Mouse (Mus musculus) retina, embryonic 14.5 days (tissue): ENCODE measurements around the gene Camsap3.
A peak's percentile ranks its signal among the peaks of the same experiment; 100 is the strongest.
"Not testable (repeated sequence)": the region's sequence is repeated elsewhere in the genome, so short reads cannot be mapped to it uniquely, and the experiment has no call there.

Experiments used
- DNase-seq: peaks from one replicate; pipeline ENCODE4 v3.0.0-alpha.2; 2015; ENCODE audit warnings: low spot score

Gene Camsap3

GRCm38 (mm10) chr8:3586993-3587390 lies at the start of gene Camsap3:
Gene Camsap3 (plus strand): TSS chr8:3587293.
- no peak for DNase-seq

DNA sequence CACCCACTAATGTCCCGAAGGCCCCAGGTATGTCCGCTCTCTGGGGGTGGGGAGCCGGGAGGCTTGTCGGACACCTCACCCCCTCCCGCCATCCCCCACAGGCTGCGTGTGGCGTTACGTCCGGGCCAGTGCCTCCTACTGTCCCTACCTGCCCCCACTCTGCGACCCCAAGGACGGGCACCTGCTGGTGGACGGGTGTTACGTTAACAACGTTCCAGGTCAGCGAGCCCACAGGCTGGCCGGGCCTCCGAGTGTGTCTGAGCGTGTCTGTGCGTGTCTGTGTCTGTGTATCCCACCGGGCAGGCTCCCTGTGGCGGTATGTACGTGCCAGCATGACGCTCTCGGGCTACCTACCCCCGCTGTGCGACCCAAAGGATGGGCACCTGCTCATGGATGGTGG lies 49.4 kb upstream of the Camsap3 start:
- DNase-seq: no peak

GRCm38 (mm10) chr8:3539146-3539545 lies 47.9 kb upstream of the Camsap3 start:
- no peak for DNase-seq

DNA sequence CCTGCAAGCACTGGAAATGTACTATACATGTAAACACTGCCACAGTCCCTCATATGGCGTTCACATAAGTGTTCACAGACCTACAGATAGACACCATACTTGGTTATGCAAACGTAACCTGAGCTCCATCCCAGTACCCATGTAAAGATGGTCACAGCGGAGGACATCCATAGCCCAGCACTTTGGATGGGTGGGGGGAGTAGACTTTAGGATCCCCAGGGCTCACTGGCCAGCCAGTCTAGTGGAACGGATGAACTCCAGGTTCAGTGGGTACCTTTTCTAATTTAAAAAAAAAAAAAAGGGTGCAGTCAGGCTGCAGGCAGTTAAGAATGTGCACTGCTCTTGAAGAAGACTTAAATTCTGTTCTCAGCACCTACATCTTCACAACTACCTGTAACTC lies 47.0 kb upstream of the Camsap3 start:
- DNase-seq: no peak

GRCm38 (mm10) chr8:3546511-3546910 lies 40.6 kb upstream of the Camsap3 start:
- DNase-seq: no peak

DNA sequence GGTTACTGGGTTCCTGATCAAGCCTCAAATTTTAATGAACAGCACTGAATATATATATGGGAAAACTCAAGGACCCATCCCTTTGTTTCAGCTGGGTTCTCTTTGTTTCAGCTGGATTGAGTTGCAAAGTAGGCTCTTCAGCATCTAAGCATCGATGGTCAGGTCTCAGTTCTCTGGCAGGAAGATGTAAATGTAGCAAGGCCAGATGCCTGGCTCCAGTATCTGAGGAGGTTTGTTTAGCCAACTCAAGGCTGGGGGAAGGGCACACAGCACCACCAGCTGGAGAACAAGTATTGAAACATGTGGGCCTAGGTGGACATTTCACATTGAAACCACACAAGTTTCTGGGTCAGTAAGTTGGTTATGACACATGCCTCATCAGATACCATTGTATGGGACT lies 34.9 kb upstream of the Camsap3 start:
- DNase-seq: no peak

DNA sequence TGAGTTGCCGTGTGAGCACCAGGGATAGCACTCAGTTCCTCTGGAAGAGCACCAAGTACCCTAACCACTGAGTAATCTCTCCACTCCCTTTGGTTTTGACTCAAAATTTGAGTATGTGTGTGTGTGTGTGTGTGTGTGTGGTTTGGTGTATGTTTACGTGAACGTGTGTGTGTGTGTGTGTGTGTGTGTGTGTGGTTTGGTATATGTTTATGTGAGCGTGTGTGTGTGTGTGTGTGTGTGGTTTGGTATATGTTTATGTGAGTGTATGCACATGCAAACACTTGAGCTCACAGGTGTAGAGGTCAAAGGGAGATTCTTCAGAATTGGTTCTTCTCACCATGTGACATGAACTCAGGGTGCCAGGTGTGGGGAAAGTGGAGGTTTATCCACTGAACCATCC lies 31.0 kb upstream of the Camsap3 start:
- DNase-seq: no peak

- DNase-seq: peak; percentile 78
Observed at GRCm38 (mm10) chr8:3567641-3568371, 19.3 kb upstream of the Camsap3 start, which contains the start of gene C330021F23Rik. Gene C330021F23Rik (plus strand): TSS chr8:3567990.

DNA sequence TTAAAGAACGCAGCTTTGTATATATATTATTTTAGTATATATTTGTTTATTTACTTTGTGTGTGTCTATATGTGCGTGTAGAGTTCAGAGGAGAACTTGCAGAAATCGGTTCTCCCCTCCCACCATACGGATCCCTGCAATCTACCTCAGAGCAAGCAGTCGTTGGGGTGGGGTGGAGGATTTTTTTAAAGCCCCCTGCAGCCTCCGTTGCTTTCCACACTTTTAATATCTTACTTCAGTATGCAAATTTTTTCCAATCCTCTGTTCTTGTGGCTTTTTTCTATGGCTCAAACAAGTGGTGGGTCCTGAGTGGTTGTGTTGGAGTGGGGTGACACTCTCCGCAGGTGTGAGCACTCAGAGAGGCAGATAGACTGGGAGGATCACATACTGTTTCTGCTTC lies 18.7 kb upstream of the Camsap3 start:
- DNase-seq: no peak

DNA sequence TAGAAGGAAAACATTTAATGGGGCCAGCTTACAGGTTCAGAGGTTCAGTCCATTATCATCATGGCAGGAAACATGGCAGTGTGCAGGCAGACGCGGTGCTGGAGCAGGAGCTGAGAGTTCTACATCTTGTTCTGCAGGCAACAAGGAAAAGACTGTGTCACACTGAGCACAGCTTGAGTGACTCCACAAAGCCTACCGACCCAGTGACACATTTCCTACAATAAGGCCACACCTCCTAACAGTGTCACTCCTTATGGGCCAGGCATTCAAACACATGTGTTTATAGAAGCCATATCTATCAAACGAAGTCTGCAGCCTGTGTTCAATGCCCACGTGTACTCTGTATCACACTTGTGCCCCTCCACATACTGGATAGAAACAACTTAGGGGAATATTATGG lies 17.3 kb upstream of the Camsap3 start:
- no peak for DNase-seq

DNA sequence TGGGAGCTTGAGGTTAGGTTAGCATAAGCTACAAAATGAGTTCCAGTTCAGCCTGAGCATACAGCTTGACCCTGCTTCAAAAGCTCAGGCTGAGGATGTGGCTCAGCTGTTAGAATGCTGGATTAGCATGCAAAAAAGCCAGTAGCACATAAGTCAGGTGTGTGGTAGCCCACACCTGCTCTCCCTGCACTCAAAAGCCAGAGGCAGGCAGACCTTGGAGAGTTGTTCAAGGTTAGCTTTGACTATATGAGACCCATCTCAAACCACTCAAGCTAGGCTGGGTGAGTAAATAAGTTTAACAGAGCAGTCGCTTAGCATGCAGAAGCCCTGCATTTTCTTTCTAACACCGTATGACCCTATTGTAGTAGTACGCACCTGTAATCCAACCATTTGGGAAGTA lies 12.5 kb upstream of the Camsap3 start:
- no peak for DNase-seq

DNA sequence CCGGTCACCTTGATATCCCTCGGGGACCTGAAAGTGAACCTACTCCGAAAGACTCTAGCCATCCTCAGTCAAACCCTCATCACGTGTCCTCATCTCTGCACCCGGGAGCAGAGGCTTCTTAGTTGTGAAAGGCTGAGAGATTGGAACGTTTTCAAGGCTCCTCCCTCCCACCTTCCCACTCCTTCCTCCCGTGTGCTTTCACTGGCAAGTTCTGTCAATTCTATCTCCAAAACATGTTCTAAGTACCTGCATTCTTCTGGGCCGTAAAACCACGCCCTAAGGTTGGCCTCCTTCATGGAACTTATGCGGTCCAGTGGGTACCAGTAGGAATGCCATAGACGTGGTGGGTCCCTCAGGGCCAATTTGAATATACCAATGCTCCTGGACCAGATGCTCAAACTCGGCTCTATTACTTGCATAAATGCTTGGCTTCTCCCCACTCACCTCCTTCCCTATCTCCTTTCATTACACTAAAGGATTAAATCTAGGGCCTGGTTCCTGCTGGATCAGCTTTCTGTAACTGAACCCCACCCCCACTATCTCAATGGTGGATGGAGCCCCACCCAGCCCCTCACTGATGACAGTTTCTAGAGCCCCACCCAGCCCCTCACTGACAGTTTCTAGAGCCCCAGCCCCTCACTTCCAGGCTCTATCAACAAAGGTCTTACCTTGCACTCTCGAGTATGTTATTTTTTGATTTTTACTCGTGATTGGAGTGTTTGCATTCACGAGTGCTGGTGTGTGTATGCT lies 10.7 kb upstream of the Camsap3 start:
- DNase-seq: no peak

- DNase-seq: no peak
Observed at GRCm38 (mm10) chr8:3579390-3580364, 7.4 kb upstream of the Camsap3 start.

- DNase-seq: not testable (repeated sequence)
Observed at GRCm38 (mm10) chr8:3581961-3582360, 5.1 kb upstream of the Camsap3 start.

DNA sequence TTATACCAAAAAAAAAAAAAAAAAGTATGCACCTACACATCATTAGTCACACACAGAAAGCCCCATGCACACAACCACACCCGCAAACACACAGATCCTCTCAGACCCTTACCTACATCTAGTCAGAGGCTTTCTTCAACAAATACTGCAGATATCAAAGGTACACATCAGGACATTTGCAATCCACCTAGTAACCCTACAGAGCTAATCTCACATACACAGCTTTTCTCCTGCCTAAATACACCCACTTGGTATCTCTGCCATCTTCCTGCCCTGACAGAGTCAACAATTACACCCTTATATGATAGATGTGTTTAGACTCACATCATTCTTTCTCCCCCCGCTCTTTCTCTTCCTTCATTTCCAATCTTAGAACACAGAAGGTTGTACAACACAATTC lies 641 bp upstream of the Camsap3 start:
- DNase-seq: no peak

GRCm38 (mm10) chr8:3587391-3588257 lies 531 bp downstream of the Camsap3 start:
- DNase-seq: peak; percentile 75

GRCm38 (mm10) chr8:3588258-3588633 lies 1.2 kb downstream of the Camsap3 start:
- DNase-seq: peak; percentile 39

GRCm38 (mm10) chr8:3593470-3593869 lies 6.4 kb downstream of the Camsap3 start:
- no peak for DNase-seq

- no peak for DNase-seq
Observed at GRCm38 (mm10) chr8:3594466-3594865, 7.4 kb downstream of the Camsap3 start.

DNA sequence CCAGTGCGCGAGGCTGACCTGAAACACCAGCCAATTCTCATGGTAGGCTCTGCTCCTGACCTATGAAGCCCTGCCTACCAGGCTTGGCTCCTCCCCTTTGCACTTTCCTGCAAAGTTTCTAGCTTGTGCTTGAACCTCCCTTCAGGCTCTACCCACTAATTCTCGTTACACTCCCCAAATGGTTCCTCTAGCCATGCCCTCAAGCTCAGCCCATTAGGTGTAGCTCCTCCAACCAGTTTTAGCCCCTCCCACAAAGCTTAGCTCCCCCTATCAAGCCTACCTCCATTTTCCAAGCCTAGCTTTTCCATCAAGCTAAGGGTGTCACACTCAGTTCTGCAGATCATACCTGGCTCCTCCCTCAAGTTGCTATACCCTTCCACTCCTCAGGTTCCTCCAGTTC lies 11.0 kb downstream of the Camsap3 start:
- no peak for DNase-seq

DNA sequence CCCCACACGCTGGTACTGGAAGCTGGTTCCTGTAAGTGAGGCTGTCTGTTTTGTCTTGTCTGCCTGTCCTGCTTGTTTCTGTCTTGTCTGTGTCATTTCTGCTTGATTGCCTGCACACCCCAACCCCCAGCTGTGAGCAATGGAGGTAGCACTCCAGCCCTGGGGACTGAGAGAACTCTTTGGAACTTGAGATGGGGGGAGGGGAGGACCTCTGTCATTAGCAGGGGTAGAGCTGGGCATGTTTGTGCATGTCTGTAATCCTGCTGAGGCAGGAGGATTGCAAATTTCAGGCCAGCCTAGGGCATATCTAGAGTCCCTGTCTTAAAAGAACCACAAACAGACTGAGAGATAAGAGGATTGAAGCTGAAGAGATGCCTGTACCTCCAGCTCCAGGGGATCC lies 12.1 kb downstream of the Camsap3 start:
- DNase-seq: no peak
